8 mouse cellular contexts compared by ENCODE assay signal in the genomic region with DNA sequence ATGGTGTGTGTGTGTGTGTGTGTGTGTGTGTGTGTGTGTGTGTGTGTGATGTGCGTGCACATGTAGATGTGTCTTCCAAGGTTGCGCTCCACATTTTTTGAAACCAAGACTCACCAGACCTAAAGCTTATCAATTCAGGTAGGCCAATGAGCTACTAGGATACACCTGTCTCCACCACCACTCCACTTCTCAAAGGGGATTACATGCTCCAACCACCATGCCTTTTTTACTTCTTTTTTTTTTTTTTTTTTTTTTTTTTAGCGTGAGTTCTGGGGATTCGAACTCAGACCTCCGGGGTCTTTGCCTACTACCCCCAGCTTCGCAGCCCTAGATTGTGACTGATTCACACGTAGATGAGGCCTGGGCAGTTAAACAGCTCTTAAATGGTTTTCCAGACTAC. TPM values are rescaled to one million over a fixed set of nuclear protein-coding genes. Genes with fewer than 3 reads are reported as not detected.
DNase-seq lines count a peak whose midpoint lies in the region; ATAC-seq and TF ChIP-seq lines count a peak whose summit lies in the region.
"Had no signal": no experiment of that assay in that cellular context is flagged by ENCODE, and none has a peak within 500 bp of the region (broad histone marks: within the 10 kb centered on the region; RNA-seq: fewer than 3 reads in every experiment).

No protein-coding gene starts in this region.

- TF ChIP-seq CTCF in left cerebral cortex, adult 2 months (IDR thresholded peaks at IDR 0.05), result no peak
- no peak for TF ChIP-seq CTCF in hindbrain, postnatal 0 days (IDR thresholded peaks at IDR 0.05; ENCODE audit: low read depth)

- no peaks in the 10 kb centered on the region for H3K9me3 ChIP-seq in forebrain, embryonic 11.5 days (ENCODE audit: control insufficient read depth, low read length)
- no peaks in the 10 kb centered on the region for H3K9me3 ChIP-seq in hindbrain, postnatal 0 days (ENCODE audit: low read length)
- H3K9me3 ChIP-seq in midbrain, embryonic 16.5 days (replicated peaks; ENCODE audit: control insufficient read depth, low read length, poor library complexity, severe bottlenecking), result no peaks in the 10 kb centered on the region

- 70% methylated on average over 7 of the region's 7 CpGs for WGBS in forebrain, embryonic 11.5 days
- WGBS in hindbrain, postnatal 0 days, result 68% methylated on average over 7 of the region's 7 CpGs
- WGBS in midbrain, embryonic 16.5 days, result 73% methylated on average over 7 of the region's 7 CpGs

- intact Hi-C loops in left cerebral cortex, adult 2 months (cut with DNase I), result loop anchor here (5.0 kb wide), 1 partner anchor 72 kb away; the partner anchor contains the start of genes 4930524J08Rik and Hnrnpd
- intact Hi-C loops in left cerebral cortex, postnatal 14 days (cut with DNase I), result no loop called here

- no peaks in the 10 kb centered on the region for H3K4me1 ChIP-seq in forebrain, embryonic 11.5 days (replicated peaks; ENCODE audit: control insufficient read depth, insufficient read depth, low read length)
- H3K4me1 ChIP-seq in hindbrain, postnatal 0 days (ENCODE audit: insufficient read depth, low read length), result no peaks in the 10 kb centered on the region
- H3K4me1 ChIP-seq in midbrain, embryonic 16.5 days (ENCODE audit: control insufficient read depth, insufficient read depth, low read length), result peaks cover 3% of the 10 kb centered on the region; the same call in 1 of the 2 replicates

- no peaks in the 10 kb centered on the region for H3K27me3 ChIP-seq in forebrain, embryonic 11.5 days (ENCODE audit: control insufficient read depth, insufficient read depth, low read length)
- 0 out of 2 replicates have a peak, but pooled peaks cover 4% of the 10 kb centered on the region for H3K27me3 ChIP-seq in hindbrain, postnatal 0 days (ENCODE audit: insufficient read depth, low read length)
- no peaks in the 10 kb centered on the region for H3K27me3 ChIP-seq in midbrain, embryonic 16.5 days (ENCODE audit: control insufficient read depth, insufficient read depth, low read depth, low read length)
- H3K27me3 ChIP-seq: Patski had no signal

- DNase-seq in left cerebral cortex, adult 2 months (ENCODE audit: extremely low spot score in 1 of 2, low spot score in 2 of 2), result no peak
- no peak for DNase-seq in left cerebral cortex, postnatal 14 days (ENCODE audit: low spot score in 2 of 2)
- no peak for DNase-seq in forebrain, embryonic 11.5 days (ENCODE audit: low spot score)
- no peak for DNase-seq in hindbrain, postnatal 0 days (ENCODE audit: low spot score)
- DNase-seq in thymus, postnatal 4 days, result no peak

- no peaks in the 10 kb centered on the region for H3K36me3 ChIP-seq in forebrain, embryonic 11.5 days (ENCODE audit: control insufficient read depth, insufficient read depth, low read length)
- no peaks in the 10 kb centered on the region for H3K36me3 ChIP-seq in hindbrain, postnatal 0 days (ENCODE audit: insufficient read depth, low read length)
- H3K36me3 ChIP-seq in midbrain, embryonic 16.5 days (ENCODE audit: control insufficient read depth, insufficient read depth, low read length), result no peaks in the 10 kb centered on the region

- peak overlapping the region; percentile 59; the same call in 1 of the 2 replicates for H3K4me2 ChIP-seq in forebrain, embryonic 11.5 days (ENCODE audit: low read depth, low read length, severe bottlenecking)
- H3K4me2 ChIP-seq in hindbrain, postnatal 0 days (ENCODE audit: low read depth, low read length), result peak overlapping the region; percentile 52; the same call in 1 of the 2 replicates
- H3K4me2 ChIP-seq in midbrain, embryonic 16.5 days (ENCODE audit: low read length), result peak overlapping the region; percentile 78

- no peak overlapping the region for H3K4me3 ChIP-seq in left cerebral cortex, adult 2 months
- H3K4me3 ChIP-seq in forebrain, embryonic 11.5 days (ENCODE audit: low read depth, low read length), result no peak overlapping the region
- H3K4me3 ChIP-seq in hindbrain, postnatal 0 days (ENCODE audit: low read length), result peak overlapping the region; percentile 55
- H3K4me3 ChIP-seq in midbrain, embryonic 16.5 days (ENCODE audit: low read depth, low read length), result peak overlapping the region; percentile 69

- H3K9ac ChIP-seq in forebrain, embryonic 11.5 days (ENCODE audit: low read length), result no peak overlapping the region
- no peak overlapping the region for H3K9ac ChIP-seq in hindbrain, postnatal 0 days (replicated peaks; ENCODE audit: low read length)
- H3K9ac ChIP-seq in midbrain, embryonic 16.5 days (ENCODE audit: low read depth, low read length), result no peak overlapping the region

- no peak for ATAC-seq in forebrain, embryonic 11.5 days (replicated peaks; ENCODE audit: low FRiP score)
- no peak for ATAC-seq in hindbrain, postnatal 0 days
- ATAC-seq in midbrain, embryonic 16.5 days, result peak; percentile 6; the same call in 1 of the 2 replicates
- no peak for ATAC-seq in megakaryocyte progenitor cell, adult 5-6 weeks (replicated peaks; ENCODE audit: poor library complexity)

- peak overlapping the region; percentile 87; the same call in 1 of the 2 replicates for H3K27ac ChIP-seq in left cerebral cortex, adult 2 months
- H3K27ac ChIP-seq in forebrain, embryonic 11.5 days (ENCODE audit: low read depth, low read length), result no peak overlapping the region
- peak overlapping the region; percentile 80 for H3K27ac ChIP-seq in hindbrain, postnatal 0 days
- H3K27ac ChIP-seq in midbrain, embryonic 16.5 days (ENCODE audit: low read length), result no peak overlapping the region

RNA-seq across cellular contexts. Expression of gene Vamp9, which starts 0.3 kb away (rescaled TPM):
- 1 to 10 TPM in 1 of 2 experiments, under 1 TPM in 1; 0.77 to 1.2 TPM for total RNA-seq in left cerebral cortex, adult 2 months (2021)
- under 1 TPM in 1 of 2 experiments, not detected in 1; 0.68 TPM for total RNA-seq in left cerebral cortex, postnatal 14 days (2021)
- 0.51 TPM in 1 of 2 replicates, not detected in the other for polyA plus RNA-seq in forebrain, embryonic 11.5 days (2014; fragmentation: Nextera tagmentation; extraction: Ambion mirVana)
- 0.31 TPM in 1 of 2 replicates, not detected in the other for total RNA-seq in hindbrain, postnatal 0 days (2014; rRNA removed)
- 0.38 and 1.2 TPM in 2 replicates for polyA plus RNA-seq in hindbrain, postnatal 0 days (2015; fragmentation: Nextera tagmentation; extraction: Ambion mirVana)
- 0.34 and 1.0 TPM in 2 replicates for polyA plus RNA-seq in midbrain, embryonic 16.5 days (2015; fragmentation: Nextera tagmentation; extraction: Ambion mirVana)
- not detected in 2 replicates for total RNA-seq in megakaryocyte progenitor cell, adult 5-6 weeks (2015)
- total RNA-seq in megakaryocyte progenitor cell, adult 5-6 weeks (2017), result not detected in 2 replicates
- polyA plus RNA-seq: Patski had no signal

Comparison
In these comparisons a context has a peak if more than half of its experiments do, and no peak if none do; other contexts are left out.
1. H3K27ac ChIP-seq: peak in left cerebral cortex, adult 2 months (single experiment) and hindbrain, postnatal 0 days (single experiment); none in forebrain, embryonic 11.5 days (single experiment) and midbrain, embryonic 16.5 days (single experiment).
2. H3K4me3 ChIP-seq: peak in hindbrain, postnatal 0 days (single experiment) and midbrain, embryonic 16.5 days (single experiment); none in left cerebral cortex, adult 2 months (single experiment) and forebrain, embryonic 11.5 days (single experiment).
3. Peak in every context shown above with its lines, with median percentiles within 50 percentile points of each other: H3K4me2 ChIP-seq.